Mouse (Mus musculus) liver, embryonic 13.5 days (tissue): ENCODE measurements around the gene Slfn5. TPM values are rescaled to one million over a fixed set of nuclear protein-coding genes. Genes with fewer than 3 reads are reported as not detected.
A peak's percentile ranks its signal among the peaks of the same experiment; 100 is the strongest.

Experiments used
- ATAC-seq: fragments of 200-750 bp; cut with Nextera tagmentation; 2 replicates; pipeline ENCODE4 v1.8.0; 2017; ENCODE audit warnings: low read depth, mild to moderate bottlenecking, moderate number of reproducible peaks, moderate library complexity
- DNase-seq: peaks from one replicate; pipeline ENCODE4 v3.0.0; 2022
- H3K27ac ChIP-seq: fragments of 300-500 bp; sonication (generic); 2 replicates; pipeline ENCODE4 v1.5.1; 2015; ENCODE audit warnings: moderate library complexity, mild to moderate bottlenecking, inconsistent platforms
- H3K27me3 ChIP-seq: fragments of 300-500 bp; sonication (generic); 2 replicates; pipeline ENCODE4 v1.6.1; 2015; ENCODE audit warnings: mild to moderate bottlenecking, inconsistent platforms
- H3K36me3 ChIP-seq: fragments of 300-500 bp; sonication (generic); 2 replicates; pipeline ENCODE4 v1.6.1; 2015; ENCODE audit warnings: mild to moderate bottlenecking, inconsistent platforms
- H3K4me1 ChIP-seq: fragments of 300-500 bp; sonication (generic); replicated peaks from 2 replicates; pipeline ENCODE4 v1.6.1; 2015; ENCODE audit warnings: inconsistent platforms
- H3K4me2 ChIP-seq: fragments of 300-500 bp; sonication (generic); 2 replicates; pipeline ENCODE4 v1.6.1; 2015; ENCODE audit warnings: inconsistent platforms, mild to moderate bottlenecking, moderate library complexity
- H3K4me3 ChIP-seq: fragments of 300-500 bp; sonication (generic); replicated peaks from 2 replicates; pipeline ENCODE4 v1.5.1; 2015; ENCODE audit warnings: mild to moderate bottlenecking, inconsistent platforms
- H3K9ac ChIP-seq: fragments of 300-500 bp; sonication (generic); 2 replicates; pipeline ENCODE4 v1.6.1; 2015; ENCODE audit warnings: mild to moderate bottlenecking, inconsistent platforms
- H3K9me3 ChIP-seq: fragments of 300-500 bp; sonication (generic); replicated peaks from 2 replicates; pipeline ENCODE4 v1.6.1; 2016; ENCODE audit warnings: inconsistent platforms
- WGBS: fragments of 180-500 bp; shearing (Covaris S2); methylation state at CpG from one replicate; pipeline ENCODE4 v1.1.7; 2015; ENCODE audit not compliant: insufficient replicate concordance; 5-methylcytosine and 5-hydroxymethylcytosine counted together
- polyA plus RNA-seq: library from polyadenylated mRNA; unstranded; fragments of >200 nt; fragmentation: Nextera tagmentation; extraction: Ambion mirVana; gene quantifications from 2 replicates; pipeline ENCODE4 v1.2.1, GENCODE M21; 2015

Gene Slfn5
- polyA plus RNA-seq: 0.68 and 1.4 TPM in 2 replicates

- H3K27me3 ChIP-seq: peaks cover 64% of the 10 kb centered on the region
- H3K9me3 ChIP-seq: no peaks in the 10 kb centered on the region
- ATAC-seq: no peak
- H3K4me1 ChIP-seq: peaks cover 10% of the 10 kb centered on the region
- H3K4me3 ChIP-seq: peak within 1 kb of the TSS; percentile 24
- no peak within 1 kb of the TSS for H3K9ac ChIP-seq
- no peak within 1 kb of the TSS; the same call in 1 of the 2 replicates for H3K27ac ChIP-seq
- DNase-seq: no peak
- no peaks in the 10 kb centered on the region for H3K36me3 ChIP-seq
- WGBS: 11% methylated on average over 10 of the region's 10 CpGs
- peak within 1 kb of the TSS; percentile 45 for H3K4me2 ChIP-seq
Measured at GRCm38 (mm10) chr11:82950736-82951481, at the start of gene Slfn5. Gene Slfn5 (plus strand): TSS chr11:82951349.

- Histone ChIP-seq H3K36me3 (peaks cover 81% of the 10 kb centered on the region), H3K9ac (no peak overlapping the region), H3K9me3 (no peaks in the 10 kb centered on the region), H3K4me3 (no peak overlapping the region), H3K27me3 (no peaks in the 10 kb centered on the region), H3K27ac (no peak overlapping the region), H3K4me2 (no peak overlapping the region), H3K4me1 (peaks cover 19% of the 10 kb centered on the region)
- DNase-seq (no peak), ATAC-seq (no peak)
- 91% methylated on average over 20 of the region's 20 CpGs for WGBS
Measured at GRCm38 (mm10) chr11:82901606-82902310, 49.4 kb upstream of the Slfn5 start.

GRCm38 (mm10) chr11:82904952-82905351 lies 46.2 kb upstream of the Slfn5 start:
- H3K36me3 ChIP-seq: peaks cover 67% of the 10 kb centered on the region
- H3K27me3 ChIP-seq: no peaks in the 10 kb centered on the region
- no peaks in the 10 kb centered on the region for H3K9me3 ChIP-seq
- ATAC-seq (peak; percentile 50), DNase-seq (no peak)
- no peak overlapping the region for H3K4me3 ChIP-seq
- H3K9ac ChIP-seq: no peak overlapping the region
- no peak overlapping the region for H3K27ac ChIP-seq
- H3K4me2 ChIP-seq: no peak overlapping the region
- H3K4me1 ChIP-seq: peaks cover 38% of the 10 kb centered on the region
- 44% methylated on average over 8 of the region's 8 CpGs for WGBS

GRCm38 (mm10) chr11:82905816-82906215 lies 45.3 kb upstream of the Slfn5 start:
- no peak for ATAC-seq
- Histone ChIP-seq H3K4me2 (no peak overlapping the region), H3K4me1 (peaks cover 38% of the 10 kb centered on the region), H3K27me3 (peaks cover under 1% of the 10 kb centered on the region; the same call in 1 of the 2 replicates), H3K9ac (no peak overlapping the region), H3K4me3 (no peak overlapping the region), H3K27ac (no peak overlapping the region), H3K9me3 (no peaks in the 10 kb centered on the region), H3K36me3 (peaks cover 59% of the 10 kb centered on the region)
- WGBS: 87% methylated on average over 5 of the region's 5 CpGs
- no peak for DNase-seq

GRCm38 (mm10) chr11:82907651-82908607 lies 43.2 kb upstream of the Slfn5 start, which contains the start of gene Nle1:
Gene Nle1 (minus strand): TSS chr11:82908411.
- Histone ChIP-seq H3K4me3 (peak within 1 kb of the TSS; percentile 80), H3K9me3 (no peaks in the 10 kb centered on the region), H3K27ac (no peak within 1 kb of the TSS; the same call in 1 of the 2 replicates), H3K27me3 (peaks cover 14% of the 10 kb centered on the region; the same call in 1 of the 2 replicates), H3K9ac (peak within 1 kb of the TSS; percentile 84), H3K36me3 (peaks cover 38% of the 10 kb centered on the region), H3K4me1 (peaks cover 38% of the 10 kb centered on the region), H3K4me2 (peak within 1 kb of the TSS; percentile 90)
- under 1% methylated on average over 73 of the region's 73 CpGs for WGBS
- ATAC-seq: peak; percentile 72
- peak; percentile 85 for DNase-seq

- H3K9me3 ChIP-seq: no peaks in the 10 kb centered on the region
- H3K4me1 ChIP-seq: peaks cover 38% of the 10 kb centered on the region
- H3K36me3 ChIP-seq: peaks cover 31% of the 10 kb centered on the region
- no peak for ATAC-seq
- 54% methylated on average over 9 of the region's 10 CpGs for WGBS
- peaks cover 21% of the 10 kb centered on the region for H3K27me3 ChIP-seq
- no peak for DNase-seq
- peak overlapping the region; percentile 80 for H3K4me3 ChIP-seq
- no peak overlapping the region for H3K27ac ChIP-seq
- peak overlapping the region; percentile 90 for H3K4me2 ChIP-seq
- peak overlapping the region; percentile 84 for H3K9ac ChIP-seq
Measured at GRCm38 (mm10) chr11:82908608-82908989, 42.5 kb upstream of the Slfn5 start.

GRCm38 (mm10) chr11:82910250-82910649 lies 40.9 kb upstream of the Slfn5 start, which contains the start of gene Unc45b:
Gene Unc45b (plus strand): TSS chr11:82910550.
- Histone ChIP-seq H3K4me2 (no peak within 1 kb of the TSS), H3K9ac (no peak within 1 kb of the TSS), H3K36me3 (peaks cover 14% of the 10 kb centered on the region), H3K27me3 (peaks cover 32% of the 10 kb centered on the region), H3K4me3 (no peak within 1 kb of the TSS), H3K4me1 (peaks cover 34% of the 10 kb centered on the region), H3K27ac (no peak within 1 kb of the TSS), H3K9me3 (no peaks in the 10 kb centered on the region)
- DNase-seq (no peak), ATAC-seq (no peak)
- WGBS: 70% methylated on average over 4 of the region's 4 CpGs

GRCm38 (mm10) chr11:82910679-82911389 lies 40.3 kb upstream of the Slfn5 start:
- Histone ChIP-seq H3K9me3 (no peaks in the 10 kb centered on the region), H3K4me2 (no peak overlapping the region), H3K36me3 (peaks cover 9% of the 10 kb centered on the region), H3K27ac (no peak overlapping the region), H3K9ac (no peak overlapping the region), H3K4me3 (no peak overlapping the region), H3K4me1 (peaks cover 28% of the 10 kb centered on the region), H3K27me3 (peaks cover 32% of the 10 kb centered on the region)
- ATAC-seq: no peak
- WGBS: 57% methylated on average over 11 of the region's 11 CpGs
- no peak for DNase-seq

GRCm38 (mm10) chr11:82914711-82915352 lies 36.3 kb upstream of the Slfn5 start:
- 0 out of 2 replicates have a peak, but pooled peaks have one; percentile 18 for ATAC-seq
- WGBS: 8% methylated on average over 16 of the region's 16 CpGs
- Histone ChIP-seq H3K4me3 (no peak overlapping the region), H3K4me1 (no peaks in the 10 kb centered on the region; the same call in 1 of the 2 replicates), H3K36me3 (no peaks in the 10 kb centered on the region), H3K9me3 (no peaks in the 10 kb centered on the region), H3K27ac (no peak overlapping the region), H3K9ac (no peak overlapping the region), H3K4me2 (peak overlapping the region; percentile 41), H3K27me3 (peaks cover 39% of the 10 kb centered on the region)
- peak; percentile 43 for DNase-seq

- no peaks in the 10 kb centered on the region for H3K36me3 ChIP-seq
- ATAC-seq: no peak
- H3K27ac ChIP-seq: no peak overlapping the region
- H3K4me2 ChIP-seq: no peak overlapping the region
- no peak overlapping the region for H3K9ac ChIP-seq
- H3K4me1 ChIP-seq: no peaks in the 10 kb centered on the region
- no peak for DNase-seq
- 52% methylated on average over 10 of the region's 10 CpGs for WGBS
- H3K4me3 ChIP-seq: no peak overlapping the region
- H3K27me3 ChIP-seq: peaks cover 28% of the 10 kb centered on the region
- H3K9me3 ChIP-seq: no peaks in the 10 kb centered on the region
Measured at GRCm38 (mm10) chr11:82920768-82921167, 30.4 kb upstream of the Slfn5 start.
